Mouse (Mus musculus) gastrocnemius, postnatal 10 days (tissue): ENCODE data around the gene Tmem208. TPM values are rescaled to one million over a fixed set of nuclear protein-coding genes. Genes with fewer than 3 reads are reported as not detected.
A peak's percentile ranks its signal among the peaks of the same experiment; 100 is the strongest.

Source experiments
- DNase-seq: peaks from one replicate; pipeline ENCODE4 v3.0.0; 2021; ENCODE audit warnings: mixed read lengths
- total RNA-seq, 2 experiments: library from RNA; stranded (reverse); gene quantifications; 2 replicates each; pipeline ENCODE4 v1.2.3; 2021

The Tmem208 gene
- total RNA-seq, 2 experiments from 2014 or later = 23.6 to 27.1 TPM

GRCm38 (mm10) chr8:105326968-105327367, 814 bp downstream of the Tmem208 start:
- DNase-seq = no peak

- DNase-seq = no peak
Observed at GRCm38 (mm10) chr8:105330325-105330724, 4.2 kb downstream of the Tmem208 start.

GRCm38 (mm10) chr8:105331469-105331868, 5.3 kb downstream of the Tmem208 start:
- no peak for DNase-seq

- no peak for DNase-seq
Observed at GRCm38 (mm10) chr8:105331931-105332330, 5.8 kb downstream of the Tmem208 start.

GRCm38 (mm10) chr8:105332523-105332922, 6.4 kb downstream of the Tmem208 start:
- DNase-seq = no peak

- no peak for DNase-seq
Observed at GRCm38 (mm10) chr8:105336373-105337130, 10.4 kb downstream of the Tmem208 start.

- DNase-seq = no peak
Observed at GRCm38 (mm10) chr8:105338992-105339391, 12.8 kb downstream of the Tmem208 start.

- no peak for DNase-seq
Observed at GRCm38 (mm10) chr8:105339886-105340635, 13.9 kb downstream of the Tmem208 start.

GRCm38 (mm10) chr8:105341399-105341798, 15.2 kb downstream of the Tmem208 start:
- DNase-seq = no peak

GRCm38 (mm10) chr8:105342768-105343167, 16.6 kb downstream of the Tmem208 start:
- DNase-seq = no peak

- no peak for DNase-seq
Observed at GRCm38 (mm10) chr8:105343791-105344574, 17.8 kb downstream of the Tmem208 start.

GRCm38 (mm10) chr8:105345061-105345975, 19.2 kb downstream of the Tmem208 start:
- no peak for DNase-seq

- DNase-seq = peak; percentile 77
Observed at GRCm38 (mm10) chr8:105346611-105347427, 20.7 kb downstream of the Tmem208 start.

GRCm38 (mm10) chr8:105347428-105348221, 21.5 kb downstream of the Tmem208 start, which contains the start of gene Fhod1:
Fhod1 (minus strand) TSS chr8:105347953.
- peak; percentile 88 for DNase-seq

GRCm38 (mm10) chr8:105348450-105349095, 22.4 kb downstream of the Tmem208 start, which contains the start of gene Slc9a5:
Slc9a5 (plus strand) TSS chr8:105348843.
- DNase-seq = peak; percentile 50

GRCm38 (mm10) chr8:105349096-105349771, 23.1 kb downstream of the Tmem208 start:
- no peak for DNase-seq

- no peak for DNase-seq
Observed at GRCm38 (mm10) chr8:105350186-105350585, 24.0 kb downstream of the Tmem208 start.

- DNase-seq = no peak
Observed at GRCm38 (mm10) chr8:105353583-105354135, 27.5 kb downstream of the Tmem208 start.
